Mouse (Mus musculus): ENCODE measurements around the gene Slc8b1. TPM values are rescaled to one million over a fixed set of nuclear protein-coding genes. Genes with fewer than 3 reads are reported as not detected.

Slc8b1 gene
- polyA plus RNA-seq, 1 experiment = 3.2 TPM

- no peaks in the 10 kb centered on the region for H3K36me3 ChIP-seq (ENCODE audit: control insufficient read depth, insufficient read depth, low read length)
- no peaks in the 10 kb centered on the region for H3K27me3 ChIP-seq (ENCODE audit: control insufficient read depth, insufficient read depth, low read length)
- H3K27ac ChIP-seq (ENCODE audit: control insufficient read depth, insufficient read depth, low read depth, low read length) = peak overlapping the region; percentile 1; the same call in 1 of the 2 replicates
- no peak overlapping the region for H3K4me3 ChIP-seq (ENCODE audit: control insufficient read depth, low read depth, low read length)
- peaks cover 7% of the 10 kb centered on the region for H3K4me1 ChIP-seq (ENCODE audit: control insufficient read depth, insufficient read depth, low read length)
- TF ChIP-seq CTCF (IDR thresholded peaks at IDR 0.05; ENCODE audit: control insufficient read depth, insufficient read depth, insufficient replicate concordance, low read depth, low read length) (no peak), POLR2A (IDR thresholded peaks at IDR 0.05; ENCODE audit: control insufficient read depth, low read depth, low read length) (no peak)
Observed at GRCm38 (mm10) chr5:120566681-120567252, 55.8 kb downstream of the Slc8b1 start.

GRCm38 (mm10) chr5:120567253-120567701 is 56.3 kb downstream of the Slc8b1 start:
- 0 out of 2 replicates have a peak overlapping the region, but pooled peaks have one; percentile 1 for H3K27ac ChIP-seq (ENCODE audit: control insufficient read depth, insufficient read depth, low read depth, low read length)

GRCm38 (mm10) chr5:120567761-120568211 is 56.8 kb downstream of the Slc8b1 start:
- Histone ChIP-seq H3K4me3 (ENCODE audit: control insufficient read depth, low read depth, low read length) (no peak overlapping the region), H3K4me1 (ENCODE audit: control insufficient read depth, insufficient read depth, low read length) (peaks cover 7% of the 10 kb centered on the region), H3K27ac (ENCODE audit: control insufficient read depth, insufficient read depth, low read depth, low read length) (peak overlapping the region; percentile 10; the same call in 1 of the 2 replicates), H3K36me3 (ENCODE audit: control insufficient read depth, insufficient read depth, low read length) (no peaks in the 10 kb centered on the region), H3K27me3 (ENCODE audit: control insufficient read depth, insufficient read depth, low read length) (no peaks in the 10 kb centered on the region)
- TF ChIP-seq POLR2A (IDR thresholded peaks at IDR 0.05; ENCODE audit: control insufficient read depth, low read depth, low read length) (no peak), CTCF (IDR thresholded peaks at IDR 0.05; ENCODE audit: control insufficient read depth, insufficient read depth, insufficient replicate concordance, low read depth, low read length) (no peak)

More at GRCm38 (mm10) chr5:120567253-120567701, 56.3 kb downstream of the Slc8b1 start:
- Histone ChIP-seq H3K4me1 (ENCODE audit: control insufficient read depth, insufficient read depth, low read length) (peaks cover 7% of the 10 kb centered on the region), H3K27me3 (ENCODE audit: control insufficient read depth, insufficient read depth, low read length) (no peaks in the 10 kb centered on the region), H3K36me3 (ENCODE audit: control insufficient read depth, insufficient read depth, low read length) (no peaks in the 10 kb centered on the region), H3K4me3 (ENCODE audit: control insufficient read depth, low read depth, low read length) (no peak overlapping the region)
- no peak for TF ChIP-seq POLR2A (IDR thresholded peaks at IDR 0.05; ENCODE audit: control insufficient read depth, low read depth, low read length)
- no peak for TF ChIP-seq CTCF (IDR thresholded peaks at IDR 0.05; ENCODE audit: control insufficient read depth, insufficient read depth, insufficient replicate concordance, low read depth, low read length)

GRCm38 (mm10) chr5:120568336-120568768 is 57.4 kb downstream of the Slc8b1 start:
- Histone ChIP-seq H3K27ac (ENCODE audit: control insufficient read depth, insufficient read depth, low read depth, low read length) (no peak overlapping the region), H3K4me1 (ENCODE audit: control insufficient read depth, insufficient read depth, low read length) (peaks cover 6% of the 10 kb centered on the region), H3K4me3 (ENCODE audit: control insufficient read depth, low read depth, low read length) (no peak overlapping the region), H3K27me3 (ENCODE audit: control insufficient read depth, insufficient read depth, low read length) (no peaks in the 10 kb centered on the region), H3K36me3 (ENCODE audit: control insufficient read depth, insufficient read depth, low read length) (no peaks in the 10 kb centered on the region)
- no peak for TF ChIP-seq CTCF (IDR thresholded peaks at IDR 0.05; ENCODE audit: control insufficient read depth, insufficient read depth, insufficient replicate concordance, low read depth, low read length)
- TF ChIP-seq POLR2A (IDR thresholded peaks at IDR 0.05; ENCODE audit: control insufficient read depth, low read depth, low read length) = no peak

- Histone ChIP-seq H3K4me1 (ENCODE audit: control insufficient read depth, insufficient read depth, low read length) (peaks cover 5% of the 10 kb centered on the region), H3K27me3 (ENCODE audit: control insufficient read depth, insufficient read depth, low read length) (no peaks in the 10 kb centered on the region), H3K4me3 (ENCODE audit: control insufficient read depth, low read depth, low read length) (no peak overlapping the region), H3K27ac (ENCODE audit: control insufficient read depth, insufficient read depth, low read depth, low read length) (no peak overlapping the region), H3K36me3 (ENCODE audit: control insufficient read depth, insufficient read depth, low read length) (no peaks in the 10 kb centered on the region)
- TF ChIP-seq POLR2A (IDR thresholded peaks at IDR 0.05; ENCODE audit: control insufficient read depth, low read depth, low read length) (no peak), CTCF (IDR thresholded peaks at IDR 0.05; ENCODE audit: control insufficient read depth, insufficient read depth, insufficient replicate concordance, low read depth, low read length) (no peak)
Observed at GRCm38 (mm10) chr5:120568964-120569363, 58.0 kb downstream of the Slc8b1 start.

GRCm38 (mm10) chr5:120569791-120570190 is 58.8 kb downstream of the Slc8b1 start:
- Histone ChIP-seq H3K4me1 (ENCODE audit: control insufficient read depth, insufficient read depth, low read length) (peaks cover 5% of the 10 kb centered on the region), H3K36me3 (ENCODE audit: control insufficient read depth, insufficient read depth, low read length) (no peaks in the 10 kb centered on the region), H3K27me3 (ENCODE audit: control insufficient read depth, insufficient read depth, low read length) (no peaks in the 10 kb centered on the region), H3K27ac (ENCODE audit: control insufficient read depth, insufficient read depth, low read depth, low read length) (no peak overlapping the region), H3K4me3 (ENCODE audit: control insufficient read depth, low read depth, low read length) (no peak overlapping the region)
- TF ChIP-seq POLR2A (IDR thresholded peaks at IDR 0.05; ENCODE audit: control insufficient read depth, low read depth, low read length) (no peak), CTCF (IDR thresholded peaks at IDR 0.05; ENCODE audit: control insufficient read depth, insufficient read depth, insufficient replicate concordance, low read depth, low read length) (no peak)

- Histone ChIP-seq H3K36me3 (ENCODE audit: control insufficient read depth, insufficient read depth, low read length) (no peaks in the 10 kb centered on the region), H3K4me1 (ENCODE audit: control insufficient read depth, insufficient read depth, low read length) (peaks cover 5% of the 10 kb centered on the region), H3K27me3 (ENCODE audit: control insufficient read depth, insufficient read depth, low read length) (no peaks in the 10 kb centered on the region), H3K27ac (ENCODE audit: control insufficient read depth, insufficient read depth, low read depth, low read length) (no peak overlapping the region), H3K4me3 (ENCODE audit: control insufficient read depth, low read depth, low read length) (no peak overlapping the region)
- TF ChIP-seq POLR2A (IDR thresholded peaks at IDR 0.05; ENCODE audit: control insufficient read depth, low read depth, low read length) (no peak), CTCF (IDR thresholded peaks at IDR 0.05; ENCODE audit: control insufficient read depth, insufficient read depth, insufficient replicate concordance, low read depth, low read length) (no peak)
Observed at GRCm38 (mm10) chr5:120570289-120570897, 59.4 kb downstream of the Slc8b1 start.

Measured in testis, adult 2 months (tissue).